Mouse (Mus musculus) ES-E14 (cell line): ENCODE measurements around the gene Tank. TPM values are rescaled to one million over a fixed set of nuclear protein-coding genes. Genes with fewer than 3 reads are reported as not detected.

Experiments used
- DNase-seq: peaks from one replicate; pipeline ENCODE4 v3.0.0-alpha.2; 2013; ENCODE audit warnings: low read depth, low spot score
- H3K27ac ChIP-seq: 2 replicates; pipeline ENCODE4 v1.5.1; 2012; ENCODE audit warnings: low read depth, mild to moderate bottlenecking, low read length, moderate library complexity, mixed read lengths; ENCODE audit not compliant: poor library complexity, insufficient read depth, severe bottlenecking
- H3K36me3 ChIP-seq: 2 replicates; pipeline ENCODE4 v1.6.1; 2012; ENCODE audit warnings: mild to moderate bottlenecking, low read length, moderate library complexity, mixed read lengths; ENCODE audit not compliant: control insufficient read depth, poor library complexity, insufficient read depth, severe bottlenecking
- H3K4me1 ChIP-seq, 2 experiments: fragments of 150-350 bp in 1 of 2; sonication (generic) in 1 of 2; 2 replicates each; pipeline ENCODE4 v1.6.1; 2012; ENCODE audit warnings: low read length in 2 of 2, mild to moderate bottlenecking in 1 of 2, mixed read lengths in 1 of 2; ENCODE audit not compliant: control insufficient read depth in 2 of 2, insufficient read depth in 2 of 2, poor library complexity in 1 of 2
- H3K4me3 ChIP-seq, 2 experiments: fragments of 150-350 bp in 1 of 2; sonication (generic) in 1 of 2; 2 replicates each; pipeline ENCODE4 v1.5.1; 2012; ENCODE audit warnings: low read length in 2 of 2, low read depth in 1 of 2, mild to moderate bottlenecking in 1 of 2, mixed read lengths in 1 of 2; ENCODE audit not compliant: insufficient read depth in 1 of 2, poor library complexity in 1 of 2, severe bottlenecking in 1 of 2
- H3K9ac ChIP-seq: 2 replicates; pipeline ENCODE4 v1.6.1; 2012; ENCODE audit warnings: low read depth, mild to moderate bottlenecking, low read length, mixed read lengths; ENCODE audit not compliant: poor library complexity, insufficient read depth, severe bottlenecking
- H3K9me3 ChIP-seq: fragments of 150-350 bp; sonication (generic); 2 replicates; pipeline ENCODE4 v1.6.1; 2012; ENCODE audit warnings: low read depth, mild to moderate bottlenecking, low read length; ENCODE audit not compliant: control insufficient read depth, insufficient read depth
- CHD2 ChIP-seq: IDR thresholded peaks from 2 replicates; pipeline ENCODE4 v1.6.1; 2014; ENCODE audit warnings: mild to moderate bottlenecking, low read depth, low read length, inconsistent platforms
- HCFC1 ChIP-seq: IDR thresholded peaks from 2 replicates; pipeline ENCODE4 v1.6.1; 2012; ENCODE audit warnings: low read length, inconsistent platforms, borderline replicate concordance; ENCODE audit not compliant: insufficient read depth
- MAFK ChIP-seq: IDR thresholded peaks from 2 replicates; pipeline ENCODE4 v1.6.1; 2014; ENCODE audit warnings: mild to moderate bottlenecking, low read depth, low read length, inconsistent platforms; ENCODE audit not compliant: insufficient read depth
- ZC3H11A ChIP-seq: IDR thresholded peaks from 2 replicates; pipeline ENCODE4 v1.6.1; 2012; ENCODE audit warnings: low read depth, mild to moderate bottlenecking, inconsistent platforms, low read length, borderline replicate concordance
- ZNF384 ChIP-seq: IDR thresholded peaks from 2 replicates; pipeline ENCODE4 v1.6.1; 2012; ENCODE audit warnings: low read depth, low read length, inconsistent platforms
- in situ Hi-C, 2 experiments: fragments of 600-800 bp; cut with MboI; formaldehyde crosslinking; loops; one replicate each; pipeline ENCODE4 v1.15.1; 2025; ENCODE audit warnings: low sequenced_read_pairs in 2 of 2, inconsistent platforms in 1 of 2; ENCODE audit not compliant: unreplicated experiment in 2 of 2
- total RNA-seq: library from RNA; depleted of rRNA; stranded (reverse); fragments of 300-350 nt; gene quantifications from 2 replicates; pipeline ENCODE4 v1.2.3, GENCODE M21; 2012; rRNA removed

Tank gene
- total RNA-seq: 3.8 and 7.8 TPM in 2 replicates

DNA sequence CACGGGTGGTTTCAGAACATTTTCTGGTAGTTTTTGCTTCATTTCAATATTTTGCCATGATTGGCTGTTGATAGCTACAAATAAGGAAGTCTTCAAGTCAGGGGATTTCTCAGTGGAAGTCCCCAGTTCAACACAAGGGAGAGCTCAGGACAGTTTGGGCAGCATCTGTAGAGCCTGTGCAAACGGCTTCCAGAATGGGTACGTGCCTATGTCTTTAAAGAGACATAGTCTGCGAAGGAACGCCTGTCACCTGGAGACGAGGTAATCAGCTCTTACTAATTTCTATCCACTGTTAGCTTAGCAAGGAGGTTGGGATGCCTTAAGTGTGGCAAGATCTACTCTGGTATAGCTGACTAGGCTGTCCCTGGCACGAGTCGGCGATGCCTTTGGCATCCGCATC lies at the start of gene Tank:
TSS of gene Tank (plus strand) at position 153 of the 400 bp plus-strand sequence.
- in situ Hi-C loops: no loop called here
- no peaks in the 10 kb centered on the region; a peak in 1 of 4 replicates for H3K4me1 ChIP-seq
- no peak within 1 kb of the TSS for H3K9ac ChIP-seq
- no peaks in the 10 kb centered on the region for H3K36me3 ChIP-seq
- H3K4me3 ChIP-seq: no peak within 1 kb of the TSS
- H3K27ac ChIP-seq: no peak within 1 kb of the TSS
- no peak for DNase-seq
- H3K9me3 ChIP-seq: no peaks in the 10 kb centered on the region
- no peak for TF ChIP-seq CHD2
- no peak for TF ChIP-seq MAFK
- TF ChIP-seq ZNF384: no peak
- TF ChIP-seq ZC3H11A: no peak
- TF ChIP-seq HCFC1: no peak

DNA sequence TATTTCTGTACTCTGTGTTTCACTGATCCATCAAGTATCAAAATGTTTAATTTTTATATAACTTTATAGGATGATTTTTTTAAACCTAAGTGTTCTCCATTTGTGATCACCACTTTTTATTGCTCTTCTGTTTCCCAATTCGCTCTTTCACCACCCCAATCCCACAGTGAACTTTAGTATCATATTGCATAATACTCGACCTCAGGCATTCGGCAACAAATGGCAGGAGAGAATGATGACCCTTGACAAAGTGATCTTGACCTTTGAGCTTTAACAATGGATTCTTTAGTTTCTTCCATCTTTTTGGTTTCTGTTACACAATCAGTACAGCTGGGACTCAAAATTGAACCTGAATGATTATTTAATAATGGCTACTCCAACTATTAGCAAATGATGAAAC lies 46.1 kb upstream of the Tank start:
- H3K36me3 ChIP-seq: no peaks in the 10 kb centered on the region
- no peaks in the 10 kb centered on the region for H3K4me1 ChIP-seq
- H3K9ac ChIP-seq: no peak overlapping the region
- TF ChIP-seq CHD2 (no peak), MAFK (no peak)
- no peak for DNase-seq
- H3K27ac ChIP-seq: no peak overlapping the region
- H3K9me3 ChIP-seq: no peaks in the 10 kb centered on the region
- H3K4me3 ChIP-seq: no peak overlapping the region
- in situ Hi-C loops: no loop called here

- in situ Hi-C loops: no loop called here
- TF ChIP-seq ZNF384 (no peak), MAFK (no peak), HCFC1 (no peak), CHD2 (no peak), ZC3H11A (no peak)
- Histone ChIP-seq H3K4me3 (no peak overlapping the region), H3K4me1 (no peaks in the 10 kb centered on the region), H3K9ac (no peak overlapping the region), H3K9me3 (no peaks in the 10 kb centered on the region), H3K36me3 (no peaks in the 10 kb centered on the region), H3K27ac (no peak overlapping the region)
- no peak for DNase-seq
Observed at GRCm38 (mm10) chr2:61533131-61533530, 45.3 kb upstream of the Tank start.

GRCm38 (mm10) chr2:61536901-61537300 lies 41.5 kb upstream of the Tank start:
- no peak for TF ChIP-seq ZNF384
- no peak for TF ChIP-seq ZC3H11A
- no peak for TF ChIP-seq CHD2
- no peak for TF ChIP-seq HCFC1
- Histone ChIP-seq H3K27ac (no peak overlapping the region), H3K4me3 (no peak overlapping the region), H3K9ac (no peak overlapping the region), H3K9me3 (no peaks in the 10 kb centered on the region), H3K4me1 (no peaks in the 10 kb centered on the region), H3K36me3 (no peaks in the 10 kb centered on the region)
- DNase-seq: no peak
- in situ Hi-C loops: no loop called here

DNA sequence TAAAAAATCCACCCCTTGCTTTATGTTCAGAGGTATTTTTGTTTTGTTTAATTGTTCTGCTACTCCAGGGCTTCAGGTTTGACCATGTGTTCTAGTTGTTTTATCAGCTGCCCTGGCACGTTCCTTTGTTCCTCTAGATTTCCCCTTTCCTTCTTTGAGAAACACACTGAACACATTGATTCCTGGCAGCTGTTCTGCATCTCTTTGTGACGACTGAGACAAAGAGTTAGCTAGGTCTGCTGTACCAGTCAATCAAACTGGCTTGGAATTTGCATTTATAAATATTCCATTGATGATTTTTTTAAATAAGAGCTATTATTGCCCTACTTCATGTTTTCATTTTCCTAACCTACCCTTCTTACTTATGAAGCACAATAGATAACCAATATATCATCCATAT lies 39.0 kb upstream of the Tank start:
- TF ChIP-seq ZNF384 (no peak), ZC3H11A (no peak), CHD2 (no peak), HCFC1 (no peak), MAFK (no peak)
- no peaks in the 10 kb centered on the region for H3K9me3 ChIP-seq
- in situ Hi-C loops: no loop called here
- no peak overlapping the region for H3K4me3 ChIP-seq
- H3K27ac ChIP-seq: no peak overlapping the region
- no peak overlapping the region for H3K9ac ChIP-seq
- no peaks in the 10 kb centered on the region for H3K4me1 ChIP-seq
- no peaks in the 10 kb centered on the region for H3K36me3 ChIP-seq
- no peak for DNase-seq
